ENCODE assay signal across 16 mouse cellular contexts in the genomic region with DNA sequence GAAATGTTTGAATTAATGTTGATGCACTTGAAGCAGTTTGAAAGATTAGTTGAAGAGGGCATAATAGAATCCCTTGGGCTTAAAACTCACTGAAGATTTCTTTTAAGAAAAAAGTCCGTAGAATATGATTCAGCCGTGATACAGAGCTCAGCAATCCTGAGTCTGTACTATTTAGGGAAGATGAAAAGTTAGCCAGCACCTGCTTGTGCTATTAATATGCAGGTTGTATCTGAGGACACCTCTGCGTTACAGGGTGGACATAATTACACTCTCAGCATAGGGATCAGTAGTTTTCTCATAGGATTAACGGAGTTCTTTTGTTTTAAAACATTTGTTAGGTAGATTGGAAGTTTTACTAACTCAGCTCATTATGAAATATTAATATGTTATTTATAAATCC.
"Had no signal": no experiment of that assay in that cellular context is flagged by ENCODE, and none has a peak within 500 bp of the region (broad histone marks: within the 10 kb centered on the region; RNA-seq: fewer than 3 reads in every experiment).

No protein-coding gene starts in this region.

- H3K4me3 ChIP-seq: neural tube, embryonic 12.5 days; neural tube, embryonic 13.5 days; neural tube, embryonic 15.5 days; stomach, embryonic 15.5 days had no signal

- DNase-seq: retina, postnatal 1 day; right cerebral cortex, adult 18-20 months; right cerebral cortex, postnatal 14 days; right cerebral cortex, postnatal 25 days; right cerebral cortex, postnatal 4 days; thymus, adult 18-20 months; thymus, adult 2 months; thymus, postnatal 14 days; thymus, postnatal 25 days; thymus, postnatal 36 days; thymus, postnatal 4 days had no signal

- H3K27ac ChIP-seq: neural tube, embryonic 12.5 days; neural tube, embryonic 13.5 days; neural tube, embryonic 15.5 days; stomach, embryonic 15.5 days; stomach, postnatal 0 days had no signal
